Mouse (Mus musculus) urinary bladder, postnatal 0 days (tissue): ENCODE measurements around the gene Eif3m. TPM values are rescaled to one million over a fixed set of nuclear protein-coding genes. Genes with fewer than 3 reads are reported as not detected.

ENCODE experiments used
- polyA plus RNA-seq: library from polyadenylated mRNA; unstranded; fragments of >200 nt; fragmentation: Nextera tagmentation; extraction: Ambion mirVana; gene quantifications from 2 replicates; pipeline ENCODE4 v1.2.1, GENCODE M21; 2015

Gene Eif3m
- polyA plus RNA-seq: 242 and 243 TPM in 2 replicates

DNA sequence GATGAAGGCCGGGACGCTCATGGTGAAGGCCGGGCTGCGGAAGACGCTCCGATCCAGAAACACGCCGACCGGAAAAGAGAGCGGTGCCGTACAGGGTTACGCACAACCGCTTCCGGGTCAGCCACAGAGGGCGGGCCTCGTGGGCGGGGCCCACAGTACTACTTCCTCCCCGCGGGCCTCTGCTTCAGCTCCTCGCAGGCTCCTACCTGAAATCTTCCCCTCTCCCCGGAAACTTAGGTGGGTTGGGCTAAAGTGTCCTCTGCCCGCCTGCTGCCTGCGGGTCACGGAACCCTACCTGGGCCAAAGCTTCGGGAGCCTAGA lies at the start of gene Eif3m:
Eif3m (minus strand) TSS at position 114 of the 321 bp plus-strand sequence.

Other genes starting within 250 kb of the Eif3m start
- gene Qser1, start 200.3 kb downstream of the Eif3m start, polyA plus RNA-seq: 3.2 and 4.4 TPM in 2 replicates
- gene Prrg4, start 167.2 kb downstream of the Eif3m start, polyA plus RNA-seq: 5.4 and 5.7 TPM in 2 replicates
- gene Ccdc73, start 149.3 kb downstream of the Eif3m start, polyA plus RNA-seq: 7.2 and 7.6 TPM in 2 replicates
- gene Gm11060, start 74.9 kb upstream of the Eif3m start, polyA plus RNA-seq: not detected in 2 replicates
- 9.6 and 12.0 TPM in 2 replicates for gene Wt1, start 109.4 kb upstream of the Eif3m start, polyA plus RNA-seq
- 0.17 and 0.18 TPM in 2 replicates for gene Them7, start 207.2 kb upstream of the Eif3m start, polyA plus RNA-seq